Mouse (Mus musculus): ENCODE results near the gene Gpr3.

Gene Gpr3

DNA sequence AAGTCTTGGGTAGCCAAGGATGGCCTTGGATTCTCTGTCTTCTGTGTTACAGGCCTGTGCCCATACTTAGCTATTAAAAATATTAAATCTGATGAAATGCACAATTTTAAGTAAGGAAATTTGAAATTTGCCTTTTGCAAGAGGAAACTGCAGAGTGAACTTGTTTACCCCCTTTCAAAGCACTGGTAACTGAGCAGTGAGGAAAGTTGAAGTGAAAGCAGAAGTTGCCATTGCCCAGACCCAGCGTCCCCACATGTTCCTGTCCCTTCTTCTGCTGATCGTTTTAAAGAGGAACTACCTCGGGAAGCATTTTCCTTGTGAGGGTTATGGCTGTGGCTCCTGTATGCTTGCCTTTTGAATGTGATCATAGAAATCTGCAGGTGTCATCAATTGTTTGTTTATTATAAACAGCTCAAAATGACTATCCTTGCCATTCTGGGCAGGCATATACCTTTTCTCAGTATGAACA lies 42.2 kb downstream of the Gpr3 start:
- no peak for DNase-seq (ENCODE audit: low spot score)

DNA sequence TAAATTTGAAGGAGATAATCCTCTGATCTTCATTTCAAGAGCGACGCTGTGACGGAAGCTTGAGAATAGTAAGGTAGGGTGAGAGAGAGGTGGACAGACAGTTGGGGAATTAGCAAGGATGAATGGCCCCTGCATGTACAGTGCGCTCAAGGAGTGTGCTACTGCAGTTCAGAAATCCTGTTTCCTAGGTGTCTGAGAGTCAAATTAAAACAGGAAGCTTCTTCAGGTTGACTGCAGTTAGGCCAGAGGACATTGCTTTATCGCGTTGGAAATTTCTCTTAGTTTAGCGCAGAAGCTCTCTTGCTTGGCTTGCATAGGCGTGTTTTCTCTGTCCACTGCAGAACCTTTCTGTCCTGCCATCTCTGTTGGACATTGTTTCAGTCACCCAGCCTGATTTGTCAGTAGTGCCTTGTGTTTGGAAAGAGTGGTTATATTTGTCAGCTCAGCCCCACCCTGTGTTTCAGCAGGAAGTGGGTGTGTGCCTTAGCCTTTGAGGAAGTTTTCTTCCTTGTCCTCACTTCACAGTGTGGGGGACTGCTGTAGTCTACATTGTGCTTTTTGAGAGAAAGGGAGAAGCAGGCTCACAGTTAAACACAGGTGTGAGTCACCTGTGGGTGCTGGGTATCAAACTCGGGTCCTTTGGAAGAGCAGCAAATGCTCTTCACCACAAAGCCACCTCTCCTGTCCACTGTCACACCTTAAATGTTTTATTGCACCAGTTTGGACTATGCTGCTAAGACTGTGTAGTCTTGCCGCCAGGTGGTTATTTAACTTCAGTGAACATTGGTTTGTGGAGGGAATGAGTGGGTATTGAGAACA lies 42.9 kb downstream of the Gpr3 start:
- no peak for DNase-seq (ENCODE audit: low spot score)

DNA sequence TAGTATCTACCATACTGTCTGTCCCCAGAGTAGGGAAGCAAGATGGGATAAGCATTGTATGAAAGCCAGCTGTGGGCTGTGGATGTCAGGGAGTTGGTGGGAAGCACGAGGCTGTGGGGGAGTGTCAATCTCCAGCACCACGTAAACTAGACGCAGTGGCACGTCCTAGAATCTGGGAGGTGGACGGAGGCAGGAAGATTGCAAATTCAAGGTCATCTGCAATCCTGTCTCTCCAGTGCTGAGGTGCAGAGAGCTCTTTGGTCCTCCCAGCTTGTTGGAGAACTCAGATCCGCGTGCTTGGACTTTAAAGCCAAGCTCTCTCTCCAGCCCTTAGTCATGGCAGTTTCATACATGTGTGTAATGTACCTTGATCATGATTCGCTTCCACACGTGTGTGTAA lies 45.6 kb downstream of the Gpr3 start:
- no peak for DNase-seq (ENCODE audit: low spot score)

- no peak for DNase-seq (ENCODE audit: low spot score)
These were observed 50.1 kb downstream of the Gpr3 start for GRCm38 (mm10) chr4:133162196-133162595.

DNA sequence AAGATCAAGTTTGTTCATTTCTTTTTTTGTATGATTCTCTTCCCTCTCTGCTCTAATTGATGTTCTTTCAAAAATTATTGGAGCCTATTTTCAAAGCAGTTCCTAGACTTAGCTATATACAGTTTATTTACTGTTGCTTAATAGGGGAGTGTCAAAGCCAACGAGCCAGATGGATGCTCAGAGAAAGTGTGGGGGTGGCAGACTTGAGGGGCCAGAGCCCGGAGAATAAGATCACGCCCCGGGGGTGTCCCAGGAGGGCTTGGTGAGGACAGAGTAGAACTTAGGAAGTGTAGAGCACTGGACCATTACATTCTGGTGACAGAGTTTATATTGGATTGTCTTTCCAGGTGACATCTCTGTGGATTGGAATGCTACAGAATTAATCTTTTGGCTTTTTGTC lies 51.5 kb downstream of the Gpr3 start:
- DNase-seq (ENCODE audit: low spot score), result no peak

- no peak for DNase-seq (ENCODE audit: low spot score)
These were observed 52.1 kb downstream of the Gpr3 start for GRCm38 (mm10) chr4:133160211-133160610.

GRCm38 (mm10) chr4:133159646-133160045 lies 52.7 kb downstream of the Gpr3 start:
- no peak for DNase-seq (ENCODE audit: low spot score)

All from spleen, adult 12 weeks (tissue).